Mouse (Mus musculus) B cell, adult 2 months (primary cell): ENCODE results near the gene Dnah14.
A peak's percentile ranks its signal among the peaks of the same experiment; 100 is the strongest.
"Not testable (repeated sequence)": the region's sequence is repeated elsewhere in the genome, so short reads cannot be mapped to it uniquely, and the experiment has no call there.

ENCODE experiments used
- DNase-seq, 2 experiments: peaks; one replicate each; pipeline ENCODE4 v3.0.0; 2022

Dnah14 gene

DNA sequence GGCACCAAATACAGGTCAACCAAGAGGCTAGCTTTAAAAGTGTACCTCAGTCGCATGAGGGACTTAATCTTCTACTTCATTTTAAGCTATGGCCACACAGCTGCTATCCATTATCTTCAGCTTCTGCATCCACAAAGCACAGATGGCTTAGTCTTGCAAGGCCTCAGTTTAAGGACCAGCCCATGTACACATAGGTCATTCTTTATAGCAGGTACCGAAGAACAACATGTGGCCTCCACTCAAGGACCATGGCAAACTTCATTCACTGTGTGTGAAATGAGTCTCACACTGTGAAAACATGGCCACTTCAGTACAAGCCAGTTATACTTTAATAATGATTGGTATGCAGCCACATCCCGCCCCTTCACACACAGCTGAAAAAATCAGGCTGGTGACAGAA, 34.8 kb downstream of the Dnah14 start:
- DNase-seq, result no peak

DNA sequence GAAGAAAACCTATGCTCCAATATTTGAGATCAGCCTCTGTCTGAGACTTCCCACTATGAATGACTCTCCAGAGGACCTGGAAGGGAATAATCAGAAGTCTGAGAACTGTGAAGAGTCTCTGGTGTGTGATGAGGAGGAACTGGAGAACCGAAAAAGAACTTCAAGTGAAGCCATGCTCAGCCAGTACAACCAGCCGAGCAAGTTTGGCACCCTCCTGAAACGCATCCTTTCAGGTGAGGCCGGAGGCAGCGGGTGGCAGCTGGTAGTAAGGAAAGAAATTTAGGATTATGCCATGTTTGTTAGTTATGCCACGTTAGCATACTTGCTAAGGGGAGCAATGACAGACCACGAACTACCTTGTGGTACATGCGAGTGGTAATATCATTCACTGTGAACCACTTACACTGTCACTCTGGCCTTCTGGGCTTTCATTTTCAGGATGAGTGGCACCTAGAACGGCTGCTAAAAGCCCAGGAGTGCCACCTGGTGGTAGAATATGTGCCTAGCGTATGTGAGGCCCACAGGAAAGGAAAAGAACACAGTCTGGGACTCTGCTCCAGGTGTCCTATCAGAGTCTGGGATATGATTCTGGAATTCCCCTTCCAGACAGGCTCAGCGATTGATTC, 39.6 kb downstream of the Dnah14 start:
- DNase-seq, result peak; percentile 63 to 67

DNA sequence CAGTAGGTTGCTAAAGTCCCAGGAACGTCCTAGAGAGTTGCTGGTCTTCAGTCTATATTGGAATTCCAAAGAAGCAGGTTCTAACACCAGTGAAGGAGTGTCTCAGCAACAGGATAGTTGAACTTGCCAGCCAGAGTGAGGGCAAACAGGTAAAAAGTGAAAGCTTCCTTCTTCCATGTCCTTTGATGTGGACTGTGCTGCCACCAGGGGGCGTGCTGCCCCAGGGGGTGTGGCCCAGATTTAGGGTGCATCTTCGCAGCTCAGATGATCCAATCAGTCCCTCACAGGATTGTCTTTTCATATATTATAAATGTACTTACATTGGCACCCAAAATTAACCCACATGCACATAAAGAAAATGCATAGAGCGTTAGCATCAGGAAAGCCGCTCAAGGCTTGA, 41.0 kb downstream of the Dnah14 start:
- peak; percentile 59 to 62 for DNase-seq

DNA sequence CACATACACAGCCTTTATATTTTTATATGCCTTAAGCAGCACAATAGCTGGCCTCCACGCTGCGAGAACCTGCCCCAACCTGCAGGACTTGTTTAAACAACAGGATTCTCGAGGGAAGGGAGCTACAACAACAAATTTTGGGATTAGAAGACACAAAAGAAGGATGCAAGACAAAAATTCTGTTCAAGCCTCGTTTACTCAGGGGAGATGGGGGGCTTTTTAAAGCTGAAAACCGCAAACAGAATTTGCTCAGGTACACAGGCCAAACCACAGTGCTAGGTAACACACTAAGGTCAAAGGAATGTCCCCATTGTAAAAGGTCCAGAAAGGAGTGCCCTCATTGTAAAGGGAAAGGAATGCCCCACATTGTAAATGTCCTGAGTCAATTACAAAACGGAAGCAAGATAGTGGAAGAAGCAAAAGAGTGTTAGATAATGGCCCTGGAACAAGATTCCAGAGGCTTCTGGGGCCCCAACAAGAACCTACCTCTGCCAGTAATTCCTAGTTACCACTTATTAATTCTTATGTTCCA, 46.9 kb downstream of the Dnah14 start:
- DNase-seq, result no peak

DNA sequence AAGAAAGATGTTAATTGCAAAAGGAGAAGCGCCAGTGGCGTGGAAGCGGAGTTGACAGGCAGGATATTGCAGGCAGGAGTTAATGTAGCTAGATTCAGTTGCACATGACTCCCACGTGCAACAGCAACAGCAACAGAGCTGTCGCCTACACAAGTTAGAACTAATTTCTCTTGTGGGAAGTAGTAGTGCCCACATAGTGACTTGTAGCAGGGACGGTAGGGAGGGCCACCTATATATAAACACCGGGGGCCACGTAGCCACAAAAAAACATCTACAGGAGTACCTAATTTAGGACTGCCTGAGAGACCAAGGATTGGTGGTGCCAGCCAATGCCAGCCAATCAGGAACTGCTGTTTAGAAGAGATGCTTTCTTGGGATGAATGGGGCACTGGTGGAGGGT, 48.5 kb downstream of the Dnah14 start:
- no peak for DNase-seq

DNA sequence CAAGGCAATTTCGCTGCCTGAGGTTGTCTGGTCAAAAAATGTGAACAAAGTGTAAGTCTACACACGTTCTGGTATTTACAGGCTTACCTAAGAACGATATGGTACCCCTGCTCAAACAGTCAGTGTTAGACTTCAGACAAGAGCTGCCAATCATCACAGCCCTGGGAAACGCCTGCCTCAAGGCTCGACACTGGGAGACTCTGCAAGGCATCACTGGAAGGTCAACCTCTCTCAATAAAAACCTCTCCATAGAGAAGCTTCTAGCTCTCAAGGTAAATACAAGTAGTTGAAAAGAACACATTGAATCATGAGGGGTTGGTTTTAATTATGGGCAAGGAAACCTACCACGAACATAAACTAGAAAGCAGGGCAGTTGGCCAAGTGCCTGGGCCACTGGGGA, 51.9 kb downstream of the Dnah14 start:
- DNase-seq, result no peak

DNA sequence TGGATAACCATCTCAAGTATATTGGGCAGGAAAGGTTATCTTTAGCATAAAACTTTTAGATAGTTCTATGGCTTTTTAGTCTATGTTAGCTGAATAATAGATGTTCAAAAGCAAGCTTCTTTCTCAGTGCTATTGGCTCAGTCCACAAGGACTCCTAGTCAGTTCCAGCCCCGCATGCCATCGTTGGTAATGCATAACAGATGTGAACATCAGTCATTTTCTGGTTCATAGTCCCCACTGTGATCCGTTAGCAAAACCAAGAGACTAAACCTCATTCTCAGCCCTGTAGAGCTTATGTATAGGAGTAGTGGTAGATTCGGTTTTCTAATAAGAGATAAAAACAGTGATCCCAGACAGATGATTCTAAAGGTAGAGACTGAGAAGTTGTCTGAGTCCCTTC, 55.0 kb downstream of the Dnah14 start:
- no peak for DNase-seq

DNA sequence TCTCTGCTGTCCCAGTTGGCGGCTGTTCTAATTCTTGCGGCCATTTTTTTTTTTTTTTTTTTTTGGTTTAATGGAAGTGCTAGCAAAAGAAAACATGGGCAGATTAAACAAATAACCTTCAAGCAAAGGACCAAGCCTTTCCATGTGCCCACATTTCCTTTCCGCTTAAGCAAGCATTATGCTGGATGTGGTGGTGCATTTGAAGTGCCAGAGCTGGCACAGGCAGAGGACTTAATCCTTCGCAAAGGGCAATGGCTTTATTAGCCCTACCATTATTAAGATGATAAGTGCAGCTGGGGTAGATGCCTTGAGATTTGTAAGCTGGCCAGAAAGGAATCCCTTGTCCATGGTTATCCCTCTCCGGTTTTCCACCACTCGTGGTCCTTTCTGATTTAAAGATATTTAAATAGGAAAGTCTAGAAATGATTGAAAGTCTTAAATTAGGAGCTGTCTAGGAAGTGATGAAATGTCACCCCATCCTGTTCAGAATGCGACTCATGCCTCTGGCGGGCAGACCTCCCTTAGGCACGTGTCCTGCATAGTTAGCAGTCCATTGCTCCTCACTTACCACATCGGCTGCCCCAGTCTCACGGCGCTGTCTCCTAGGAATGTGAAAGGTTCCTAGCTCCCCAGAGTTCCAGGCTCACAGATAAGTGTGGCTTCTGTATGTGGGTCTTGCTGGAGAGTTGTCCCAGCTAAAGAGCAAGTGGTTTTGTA, 61.8 kb downstream of the Dnah14 start:
- DNase-seq, result no peak

DNA sequence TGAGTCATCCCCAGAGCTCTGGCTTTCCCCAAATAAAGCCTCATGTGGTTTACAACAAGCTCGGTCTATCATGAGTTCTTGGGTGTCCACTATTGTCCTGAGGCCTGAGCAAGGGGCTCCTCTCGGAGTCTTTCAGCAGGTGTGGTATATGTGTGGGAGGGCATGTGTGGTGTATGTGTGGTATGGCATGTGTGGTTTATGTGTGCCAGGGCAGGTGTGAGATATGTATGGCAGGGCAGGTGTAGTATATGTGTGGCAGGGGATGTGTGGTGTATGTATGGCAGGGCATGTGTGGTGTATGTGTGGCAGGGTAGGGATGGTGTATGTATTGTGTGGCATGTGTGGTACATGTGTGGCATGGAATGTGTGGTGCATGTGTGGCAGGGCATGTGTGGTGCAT, 64.0 kb downstream of the Dnah14 start:
- DNase-seq, result no peak

DNA sequence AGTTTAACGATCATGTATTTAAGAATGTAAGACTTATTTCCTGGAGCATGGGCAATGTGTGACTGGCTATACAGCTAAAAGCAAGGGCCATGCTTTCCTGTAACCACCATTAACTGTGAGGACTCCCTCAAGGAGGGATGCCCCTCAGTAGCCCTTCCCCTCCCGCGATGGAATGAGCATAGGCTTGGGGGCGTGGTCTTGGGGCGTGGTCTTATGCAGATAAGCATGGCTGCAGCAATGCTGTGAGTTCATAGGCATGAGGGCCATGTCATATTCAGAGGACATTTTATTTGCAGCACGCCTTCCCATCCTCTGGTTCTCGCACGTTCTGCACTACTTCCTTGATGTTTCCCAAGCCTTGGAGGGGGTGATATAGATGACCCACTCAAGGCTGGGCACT, 71.1 kb downstream of the Dnah14 start:
- DNase-seq, result no peak

DNA sequence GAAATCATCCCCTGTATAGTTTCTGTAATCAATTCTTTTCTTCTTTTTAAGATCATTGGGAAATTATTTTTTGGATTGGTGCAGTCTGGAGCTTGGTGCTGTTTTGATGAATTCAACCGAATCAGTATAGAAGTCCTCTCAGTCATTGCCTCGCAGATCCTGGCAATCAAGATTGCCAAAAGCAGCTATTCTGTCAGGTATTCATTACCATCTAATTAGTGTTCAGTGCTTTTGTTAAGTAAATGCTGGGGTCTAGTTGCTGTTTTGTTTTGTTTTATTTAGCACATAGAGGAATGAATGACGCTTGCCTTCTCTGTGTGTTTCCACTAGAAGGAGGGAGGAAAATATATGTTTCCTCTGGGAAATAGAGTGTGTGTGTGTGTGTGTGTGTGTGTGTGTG, 77.1 kb downstream of the Dnah14 start:
- no peak for DNase-seq

DNA sequence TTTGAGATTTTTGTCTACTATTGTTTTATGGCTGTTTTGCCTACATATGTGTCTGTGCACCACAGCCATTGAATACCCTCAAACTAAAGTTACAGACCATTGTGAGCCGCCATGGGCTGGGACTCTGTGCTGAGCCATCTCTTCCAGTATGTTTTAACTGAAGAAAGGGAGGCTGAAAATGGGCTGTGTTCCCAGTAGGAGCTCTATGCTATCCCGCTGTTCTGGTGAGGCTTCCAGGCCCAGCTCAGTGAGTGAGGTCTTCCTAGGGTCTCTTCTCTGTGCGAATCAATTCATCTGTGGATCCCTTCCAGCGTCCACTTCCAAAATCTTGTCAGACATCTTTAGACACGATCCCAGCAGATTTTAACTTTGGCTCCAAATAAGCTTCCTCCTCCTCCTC, 80.1 kb downstream of the Dnah14 start:
- DNase-seq, result no peak

DNA sequence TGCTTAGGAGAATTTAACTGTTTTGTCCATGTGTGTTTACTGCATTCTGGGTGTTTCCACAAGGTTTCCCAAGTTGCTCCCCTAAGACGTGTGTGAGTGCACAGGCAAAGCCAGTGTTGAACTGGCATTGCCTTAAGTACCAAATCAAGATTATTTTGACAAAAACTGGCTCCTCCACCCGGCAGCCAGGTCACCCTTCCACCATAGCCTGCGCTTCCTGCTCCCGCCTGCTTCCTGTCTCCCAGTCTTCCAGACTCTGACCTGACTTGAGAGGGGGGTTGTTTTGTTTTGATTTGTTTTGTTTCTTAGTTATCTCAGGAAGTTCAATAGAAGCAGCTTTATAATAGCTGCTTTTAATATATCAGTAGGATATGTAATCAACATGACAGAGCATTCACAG, 90.4 kb downstream of the Dnah14 start:
- no peak for DNase-seq

DNA sequence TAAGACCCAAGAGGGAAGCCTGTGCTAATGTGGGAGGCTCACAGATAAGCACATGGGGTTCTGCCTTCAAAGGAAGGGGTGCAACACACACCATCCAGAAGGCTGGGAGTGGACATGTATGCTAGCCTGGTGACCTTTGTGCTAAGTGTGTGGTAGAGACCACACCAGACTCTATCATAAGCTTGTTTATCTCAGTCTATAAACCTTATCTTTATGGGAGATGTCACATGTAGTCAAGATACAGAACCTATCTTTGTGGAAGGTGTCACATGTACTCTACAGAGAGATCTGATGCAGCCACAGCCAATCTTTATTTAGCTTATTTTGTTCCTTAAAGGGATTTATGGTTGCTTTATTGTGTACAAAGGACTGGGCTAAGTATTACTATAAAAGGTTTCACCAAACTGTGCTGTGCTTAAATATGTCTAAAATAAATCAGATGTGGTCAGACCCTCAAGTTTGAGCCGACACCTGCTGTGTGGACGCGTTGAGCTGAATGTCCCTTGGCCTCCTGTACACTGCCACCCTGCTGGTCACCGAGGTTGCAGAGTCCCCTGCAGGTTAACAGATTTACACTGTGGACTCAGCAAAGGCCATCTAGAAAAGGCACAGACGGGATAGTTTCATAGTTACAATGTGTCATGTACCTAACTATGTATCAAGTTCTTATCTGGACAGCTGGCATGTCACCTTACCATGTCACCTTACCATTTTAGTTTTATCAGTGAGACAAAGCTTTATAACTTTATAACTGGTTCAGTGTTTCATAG, 118.6 kb downstream of the Dnah14 start:
- DNase-seq, result no peak

DNA sequence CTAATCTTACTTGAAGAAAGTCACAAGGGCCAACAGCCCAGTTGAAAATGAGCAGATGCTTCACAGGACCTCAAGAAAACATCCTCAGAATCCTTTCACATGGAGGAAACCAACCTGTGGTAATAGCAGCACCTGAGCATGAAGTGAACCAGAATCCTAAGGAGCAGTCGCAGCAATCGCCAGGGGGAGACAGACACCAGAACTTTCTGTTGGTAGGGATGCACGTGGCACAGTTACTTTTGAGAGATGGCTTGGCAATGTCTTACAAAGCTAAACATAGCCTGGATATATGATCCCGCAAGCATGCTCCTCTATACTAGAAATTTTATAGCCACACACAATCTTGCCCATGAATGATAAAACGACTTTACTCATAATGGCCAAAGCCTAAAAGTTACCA, 152.3 kb downstream of the Dnah14 start:
- DNase-seq, result peak; percentile 45 to 49

DNA sequence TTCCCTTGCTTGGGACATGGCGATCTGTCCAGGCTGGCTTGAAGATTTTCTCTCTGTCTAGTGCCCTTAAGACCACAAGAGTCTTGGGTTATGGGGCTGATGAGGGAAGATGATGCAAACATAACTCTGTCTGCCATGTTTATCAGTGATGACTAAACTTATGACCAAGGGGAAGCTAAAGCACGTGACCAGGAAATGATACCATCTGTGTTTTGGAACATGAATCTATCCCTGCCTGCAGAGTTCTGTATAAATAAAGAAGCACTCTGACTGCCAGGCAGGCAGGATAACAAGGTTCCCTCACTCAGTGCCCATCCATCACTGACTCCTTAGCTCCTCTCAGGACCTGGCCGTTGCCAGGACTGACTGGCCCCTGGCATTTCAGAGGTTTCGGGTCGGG, 157.2 kb downstream of the Dnah14 start:
- no peak for DNase-seq

DNA sequence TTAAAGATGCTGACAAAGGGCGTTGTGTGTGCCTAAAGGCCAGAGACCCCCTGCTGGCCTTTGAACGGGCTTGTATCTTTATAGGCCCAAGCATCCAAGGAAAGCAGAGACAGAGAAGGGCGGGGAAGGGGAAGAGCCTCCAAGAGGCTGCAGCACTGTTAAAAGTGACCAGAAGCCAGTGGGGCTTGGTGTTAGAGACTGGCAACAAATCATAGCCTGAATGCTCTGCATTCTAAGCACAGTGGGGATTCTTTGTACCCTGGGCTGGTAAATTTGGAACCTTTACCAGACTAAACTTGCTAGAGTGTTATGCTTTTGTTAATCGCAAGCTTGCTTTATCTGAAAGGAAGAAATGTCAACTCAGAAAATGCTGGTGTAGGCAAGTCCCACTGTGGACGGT, 163.9 kb downstream of the Dnah14 start:
- no peak for DNase-seq

DNA sequence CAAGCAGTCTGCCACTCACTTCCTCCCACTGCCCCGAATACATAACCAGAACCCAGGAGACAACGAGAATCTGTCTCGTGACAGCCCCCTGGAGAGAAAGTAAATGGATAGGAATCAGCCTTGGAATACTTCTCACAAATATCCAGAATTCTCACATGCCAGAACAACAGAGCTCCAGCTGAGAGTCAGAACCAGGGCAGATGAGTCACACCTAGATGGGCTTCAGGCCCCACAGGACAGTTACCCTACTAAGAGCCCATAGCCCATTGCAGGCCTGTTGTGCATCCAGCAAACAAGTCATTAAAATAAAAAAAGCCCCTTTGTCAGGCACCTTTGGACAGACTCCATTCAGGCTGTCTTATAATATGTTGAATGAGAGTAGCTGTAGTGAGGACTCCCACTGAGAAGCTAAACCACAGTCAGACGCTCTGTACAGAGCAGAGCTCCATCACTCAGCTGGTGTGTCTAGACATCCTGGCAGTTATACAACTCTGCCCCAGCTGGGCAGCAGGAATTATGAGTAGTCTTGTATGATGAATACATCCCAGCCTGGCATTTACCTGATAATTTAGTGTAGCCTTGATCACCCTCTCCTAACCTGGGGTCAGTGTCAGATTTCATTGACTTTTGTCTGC, 166.0 kb downstream of the Dnah14 start:
- DNase-seq, result no peak

DNA sequence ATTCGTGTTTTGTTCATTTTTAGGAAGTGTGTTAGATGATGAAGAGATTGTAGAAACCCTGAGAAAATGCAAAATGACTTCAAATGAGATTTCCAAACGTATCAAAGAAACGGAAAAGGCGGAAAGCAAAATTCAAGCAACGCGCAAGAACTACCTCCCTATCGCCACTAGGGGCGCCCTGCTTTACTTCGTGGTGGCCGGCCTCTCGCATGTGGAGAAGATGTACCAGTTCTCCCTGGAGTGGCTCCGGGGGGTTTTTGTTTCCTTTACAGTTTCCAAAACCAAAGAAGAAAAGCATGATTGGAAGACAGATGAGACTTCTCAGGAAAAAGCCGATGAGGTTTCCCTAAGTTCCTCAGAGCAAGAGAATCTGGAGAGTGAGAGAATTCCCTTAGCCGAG, 193.0 kb downstream of the Dnah14 start:
- peak; percentile 11 to 17 for DNase-seq

DNA sequence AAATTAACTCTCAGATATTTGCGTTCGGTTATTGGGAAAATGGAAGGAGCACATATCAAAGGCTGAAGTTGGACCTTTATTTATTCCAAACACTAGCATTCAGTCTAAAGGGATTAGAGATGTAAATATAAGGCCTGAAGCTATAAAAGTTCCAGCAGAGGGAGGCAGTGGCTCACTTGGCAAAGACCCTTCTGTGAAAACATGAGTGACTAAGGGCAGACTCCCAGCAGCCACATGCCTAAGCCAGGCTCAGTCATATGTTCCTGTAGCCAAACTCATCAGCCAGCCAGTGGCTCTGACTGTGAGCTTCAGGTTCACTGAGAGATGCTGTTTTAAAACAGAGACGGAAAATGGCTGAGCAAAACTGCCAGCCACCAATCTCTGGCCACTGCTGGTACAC, 195.5 kb downstream of the Dnah14 start:
- no peak for DNase-seq

DNA sequence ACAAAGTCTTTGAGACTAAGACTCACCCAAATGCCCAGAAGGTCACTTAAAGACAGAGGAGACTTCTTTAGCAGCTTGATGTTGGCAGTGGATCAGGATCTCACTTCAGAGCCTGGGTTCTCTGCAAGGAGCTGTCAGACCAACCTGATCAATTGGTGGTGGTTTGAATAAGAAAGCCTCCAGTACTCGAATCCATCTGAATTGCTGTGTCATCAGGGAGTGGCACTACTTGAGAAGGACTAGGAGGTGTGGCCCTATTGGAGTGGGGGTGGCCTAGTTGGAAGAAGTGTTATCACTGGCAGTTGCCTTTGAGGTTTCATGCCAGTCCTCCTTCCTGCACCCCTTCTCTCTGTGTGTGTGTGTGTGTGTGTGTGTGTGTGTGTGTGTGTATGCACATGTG, 200.2 kb downstream of the Dnah14 start:
- DNase-seq, result no peak

DNA sequence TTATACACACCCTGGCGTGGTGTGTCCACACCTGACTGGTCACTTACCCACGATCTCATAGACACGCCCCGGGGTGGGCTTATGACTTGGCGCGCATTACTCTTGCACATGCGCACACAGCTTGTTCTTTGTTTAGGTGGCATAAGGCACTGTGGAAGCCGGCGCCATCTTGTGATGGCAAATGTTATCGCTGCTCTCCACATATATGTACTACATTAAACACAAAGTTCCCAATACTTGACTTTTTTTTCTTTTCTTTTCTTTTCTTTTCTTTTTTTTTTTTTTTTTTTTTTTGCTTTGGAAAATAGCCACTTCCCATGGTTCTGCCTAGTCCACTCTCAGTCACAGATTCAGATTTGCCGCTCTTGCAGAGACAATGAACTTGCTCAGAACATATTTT, 206.2 kb downstream of the Dnah14 start:
- not testable (repeated sequence) for DNase-seq

DNA sequence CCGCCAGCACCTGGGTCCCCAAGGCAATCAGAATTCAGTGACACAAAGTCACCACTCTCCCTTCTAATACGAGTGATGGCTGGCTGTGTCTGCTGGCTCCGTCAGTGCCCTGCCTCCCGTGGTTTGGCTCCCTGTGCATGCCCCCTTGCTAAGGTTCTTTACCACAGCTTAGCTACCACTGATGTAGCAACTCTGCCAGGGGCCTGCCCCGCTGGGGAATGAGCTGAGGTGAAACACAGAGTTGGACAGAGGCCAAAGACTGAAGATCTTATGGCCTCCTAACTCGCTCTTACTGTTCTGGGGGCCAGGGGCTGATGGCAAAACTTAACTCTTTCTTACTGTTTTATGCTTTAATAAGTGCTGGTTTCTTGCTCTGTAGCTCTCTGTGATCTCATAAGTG, 213.6 kb downstream of the Dnah14 start:
- DNase-seq, result no peak

DNA sequence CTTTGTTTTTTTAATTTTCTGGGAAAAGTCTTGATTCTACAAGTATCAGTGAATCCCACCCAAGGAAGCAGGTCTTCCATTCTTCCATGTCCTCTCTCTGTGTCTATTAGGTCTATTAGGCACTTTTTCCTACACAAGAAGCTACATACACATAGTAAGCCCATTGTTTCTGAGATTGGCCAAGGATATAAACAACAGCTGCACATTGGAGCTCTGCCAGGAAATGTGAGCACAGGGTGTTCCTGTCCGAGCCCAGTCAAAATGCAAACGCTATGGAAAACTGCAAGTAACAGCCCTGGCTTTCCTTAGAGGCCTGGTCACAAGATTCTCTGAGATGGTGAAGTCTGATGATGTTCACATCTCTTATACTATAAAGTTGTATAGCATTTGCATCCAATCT, 217.2 kb downstream of the Dnah14 start:
- DNase-seq, result no peak
